Mouse (Mus musculus) G1E (cell line): ENCODE data around the gene Evc2.

Experiments
- CTCF ChIP-seq: IDR thresholded peaks from 2 replicates; pipeline ENCODE4 v1.5.1; 2012; ENCODE audit warnings: low read depth, low read length, inconsistent platforms, mixed read lengths
- GATA1 ChIP-seq: IDR thresholded peaks from 2 replicates; pipeline ENCODE4 v1.6.1; 2012; ENCODE audit warnings: borderline replicate concordance, low read length, inconsistent platforms, mixed read lengths

DNA sequence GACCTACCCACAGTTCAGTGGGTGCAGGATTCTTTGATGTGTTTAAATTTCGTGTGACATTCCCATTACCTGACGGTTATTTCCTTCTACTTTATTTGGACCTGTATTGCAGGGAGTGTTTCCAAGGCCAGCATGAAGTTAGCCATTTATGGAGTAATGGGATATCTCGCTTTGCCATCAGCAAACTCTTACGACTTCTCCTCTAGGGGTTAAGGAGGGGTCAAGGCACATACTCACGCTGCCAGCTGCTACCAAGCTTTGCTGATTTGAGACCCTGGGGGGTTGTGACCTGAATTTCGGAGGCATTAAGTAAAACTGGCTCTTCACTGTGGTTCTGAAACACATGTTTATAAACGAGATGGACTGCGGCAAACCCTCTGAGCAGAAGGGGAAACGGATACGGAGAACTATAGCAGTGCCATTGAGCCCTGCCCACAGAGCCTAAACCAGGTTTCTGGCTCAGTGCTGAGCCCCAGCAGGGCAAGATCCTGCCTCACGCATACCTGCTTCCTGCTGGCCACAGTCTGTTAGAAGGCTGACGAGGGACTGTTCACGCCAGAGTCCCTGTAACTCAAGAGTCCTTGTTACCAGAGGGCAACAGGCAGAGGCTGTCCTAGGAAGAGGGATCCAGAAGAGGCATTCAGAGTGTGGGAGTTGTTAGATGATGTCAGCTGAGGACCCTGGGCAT lies 51.7 kb downstream of the Evc2 start:
- no peak for TF ChIP-seq CTCF
- no peak for TF ChIP-seq GATA1
